Mouse (Mus musculus) heart, postnatal 36 days (tissue): Measurements from ENCODE around the gene Pakap. TPM values are rescaled to one million over a fixed set of nuclear protein-coding genes. Genes with fewer than 3 reads are reported as not detected.

Experiments used
- DNase-seq, 2 experiments: peaks; one replicate each; pipeline ENCODE4 v3.0.0; 2021 to 2022
- intact Hi-C: fragments of 180-260 bp; cut with DNase I; formaldehyde crosslinking; loops from one replicate; pipeline ENCODE4 v1.15.1; 2025
- total RNA-seq, 2 experiments: library from RNA; stranded (reverse); gene quantifications; 2 replicates each; pipeline ENCODE4 v1.2.3; 2021

Gene Pakap
- 10 to 100 TPM; 33.1 to 33.7 TPM for total RNA-seq

- DNase-seq = peak; percentile 72 to 76
- intact Hi-C loops = loop anchor here (2.0 kb wide), 1 partner anchor 39 kb away; no protein-coding TSS in a partner anchor
Observed at GRCm38 (mm10) chr4:57567666-57568206, at the start of gene Pakap. TSS of gene Pakap (plus strand) at chr4:57568179.

GRCm38 (mm10) chr4:57523456-57523855 is 44.5 kb upstream of the Pakap start:
- no peak for DNase-seq
- intact Hi-C loops = no loop called here

- DNase-seq = peak; percentile 10 to 22
- intact Hi-C loops = no loop called here
Observed at GRCm38 (mm10) chr4:57524461-57524860, 43.5 kb upstream of the Pakap start.

- DNase-seq = peak; percentile 4 to 11
Observed at GRCm38 (mm10) chr4:57525221-57526011, 42.6 kb upstream of the Pakap start.

GRCm38 (mm10) chr4:57528296-57528695 is 39.7 kb upstream of the Pakap start:
- intact Hi-C loops = no loop called here
- DNase-seq = no peak

More at GRCm38 (mm10) chr4:57525221-57526011, 42.6 kb upstream of the Pakap start:
- intact Hi-C loops = no loop called here

- intact Hi-C loops = no loop called here
- DNase-seq = no peak
Observed at GRCm38 (mm10) chr4:57533686-57534085, 34.3 kb upstream of the Pakap start.

- intact Hi-C loops = no loop called here
- DNase-seq = peak; percentile 3 to 11
Observed at GRCm38 (mm10) chr4:57534232-57534631, 33.7 kb upstream of the Pakap start.

GRCm38 (mm10) chr4:57535087-57535486 is 32.9 kb upstream of the Pakap start:
- DNase-seq = no peak
- intact Hi-C loops = no loop called here

- intact Hi-C loops = no loop called here
- no peak for DNase-seq
Observed at GRCm38 (mm10) chr4:57538029-57538688, 29.8 kb upstream of the Pakap start.

- intact Hi-C loops = no loop called here
- no peak for DNase-seq
Observed at GRCm38 (mm10) chr4:57543692-57544256, 24.2 kb upstream of the Pakap start.

- no peak for DNase-seq
- intact Hi-C loops = no loop called here
Observed at GRCm38 (mm10) chr4:57547785-57548184, 20.2 kb upstream of the Pakap start.

- intact Hi-C loops = no loop called here
- no peak for DNase-seq
Observed at GRCm38 (mm10) chr4:57550216-57550615, 17.8 kb upstream of the Pakap start.

- intact Hi-C loops = no loop called here
- no peak for DNase-seq
Observed at GRCm38 (mm10) chr4:57557102-57557501, 10.9 kb upstream of the Pakap start.

- DNase-seq = no peak
- intact Hi-C loops = no loop called here
Observed at GRCm38 (mm10) chr4:57559438-57559837, 8.5 kb upstream of the Pakap start.

GRCm38 (mm10) chr4:57560010-57560409 is 8.0 kb upstream of the Pakap start:
- no peak for DNase-seq
- intact Hi-C loops = no loop called here

- intact Hi-C loops = no loop called here
- DNase-seq = peak in 1 of 2 experiments; percentile 28
Observed at GRCm38 (mm10) chr4:57561055-57561454, 6.9 kb upstream of the Pakap start.

GRCm38 (mm10) chr4:57565283-57565682 is 2.7 kb upstream of the Pakap start:
- intact Hi-C loops = no loop called here
- no peak for DNase-seq

GRCm38 (mm10) chr4:57565811-57566210 is 2.2 kb upstream of the Pakap start:
- intact Hi-C loops = no loop called here
- no peak for DNase-seq

GRCm38 (mm10) chr4:57568268-57569068 is 489 bp downstream of the Pakap start:
- intact Hi-C loops = loop anchor here (2.0 kb wide), 1 partner anchor 38 kb away; no protein-coding TSS in a partner anchor
- peak; percentile 16 to 42 for DNase-seq

- DNase-seq = no peak
- intact Hi-C loops = loop anchor here (2.0 kb wide), 1 partner anchor 38 kb away; no protein-coding TSS in a partner anchor
Observed at GRCm38 (mm10) chr4:57569069-57569355, 1.0 kb downstream of the Pakap start.
